Mouse (Mus musculus): ENCODE data around the gene Zfp456.

DNA sequence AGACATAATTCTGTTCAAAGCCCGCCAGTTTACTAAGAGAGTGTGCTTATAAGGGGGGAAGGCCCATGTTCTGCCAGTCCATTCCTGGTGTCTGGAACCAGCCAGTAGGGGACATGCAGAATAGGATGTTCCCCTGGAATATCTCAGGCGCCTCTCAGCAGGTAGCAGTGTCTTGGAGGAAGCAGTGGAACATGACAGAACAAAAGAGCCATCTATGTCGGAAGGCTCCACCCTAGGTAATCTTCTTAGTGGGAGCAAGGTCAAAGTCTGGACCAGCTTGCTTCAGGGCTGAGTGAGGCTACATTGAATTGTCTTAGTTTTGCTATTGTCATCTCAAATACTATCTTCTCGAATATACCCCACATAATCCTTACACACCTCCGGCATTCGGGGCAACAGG lies 40.1 kb upstream of the Zfp456 start:
- no peak for TF ChIP-seq CTCF (IDR thresholded peaks at IDR 0.05; ENCODE audit: insufficient read depth, low read length)
- TF ChIP-seq POLR2A (IDR thresholded peaks at IDR 0.05; ENCODE audit: borderline replicate concordance, extremely low read depth, low read depth, low read length), result no peak
